Mouse (Mus musculus) CH12.LX (cell line): ENCODE measurements around the gene Tmem62. TPM values are rescaled to one million over a fixed set of nuclear protein-coding genes. Genes with fewer than 3 reads are reported as not detected.

ENCODE experiments used
- DNase-seq: peaks from one replicate; pipeline ENCODE4 v3.0.0-alpha.2; 2013; ENCODE audit errors: extremely low read depth
- H3K27ac ChIP-seq: 2 replicates; pipeline ENCODE4 v1.5.1; 2012; ENCODE audit warnings: low read depth, mild to moderate bottlenecking, control low read depth, moderate library complexity; ENCODE audit not compliant: insufficient read depth
- H3K27me3 ChIP-seq: replicated peaks from 2 replicates; pipeline ENCODE3; 2012; ENCODE audit warnings: inconsistent platforms
- H3K36me3 ChIP-seq, 2 experiments: replicated peaks in 1 of 2; 2 replicates each; pipeline versions ENCODE3 to v1.6.1; 2012; ENCODE audit warnings: inconsistent platforms in 1 of 2, low read length in 1 of 2, mild to moderate bottlenecking in 1 of 2, mixed read lengths in 1 of 2, moderate library complexity in 1 of 2; ENCODE audit not compliant: control insufficient read depth in 1 of 2, insufficient read depth in 1 of 2
- H3K4me1 ChIP-seq, 2 experiments: 2 replicates each; pipeline ENCODE4 v1.6.1; 2012; ENCODE audit warnings: inconsistent platforms in 1 of 2, moderate library complexity in 1 of 2; ENCODE audit not compliant: insufficient read depth in 2 of 2, control insufficient read depth in 1 of 2
- H3K4me2 ChIP-seq: 2 replicates; pipeline ENCODE4 v1.6.1; 2012; ENCODE audit warnings: low read depth, mild to moderate bottlenecking, control low read depth; ENCODE audit not compliant: poor library complexity, insufficient read depth, severe bottlenecking
- H3K4me3 ChIP-seq, 3 experiments: fragments of 150-350 bp in 1 of 3; sonication (generic) in 1 of 3; replicated peaks in 1 of 3; 2 replicates each; pipeline versions ENCODE3 to v1.5.1; 2011 to 2012; ENCODE audit warnings: low read depth in 2 of 3, low read length in 2 of 3, mild to moderate bottlenecking in 2 of 3, moderate library complexity in 2 of 3, control low read depth in 1 of 3, improper control_type of control experiment in 1 of 3, inconsistent platforms in 1 of 3, mixed read lengths in 1 of 3; ENCODE audit not compliant: poor library complexity in 1 of 3
- H3K79me2 ChIP-seq: replicated peaks from 2 replicates; pipeline ENCODE4 v1.6.1; 2012; ENCODE audit warnings: mild to moderate bottlenecking, moderate library complexity; ENCODE audit not compliant: control insufficient read depth, poor library complexity, insufficient read depth, severe bottlenecking; ENCODE audit errors: extremely low read depth
- H3K9ac ChIP-seq: 2 replicates; pipeline ENCODE4 v1.6.1; 2012; ENCODE audit warnings: low read depth, mild to moderate bottlenecking, control low read depth, moderate library complexity; ENCODE audit not compliant: insufficient read depth
- H3K9me3 ChIP-seq: replicated peaks from 2 replicates; pipeline ENCODE3; 2012; ENCODE audit warnings: low read length, inconsistent platforms, mixed read lengths
- BHLHE40 ChIP-seq: IDR thresholded peaks from 2 replicates; pipeline ENCODE4 v1.6.1; 2011; ENCODE audit warnings: mild to moderate bottlenecking, low read depth, low read length, improper control_type of control experiment
- CHD1 ChIP-seq: IDR thresholded peaks from 2 replicates; pipeline ENCODE4 v1.6.1; 2012; ENCODE audit warnings: low read depth, low read length, improper control_type of control experiment, inconsistent platforms
- CHD2 ChIP-seq: IDR thresholded peaks from 2 replicates; pipeline ENCODE4 v1.6.1; 2011; ENCODE audit warnings: low read length, improper control_type of control experiment
- CTCF ChIP-seq, 2 experiments: IDR thresholded peaks in 1 of 2; conservative IDR thresholded peaks in 1 of 2; 2 replicates each; pipeline ENCODE4 v1.5.1; 2011 to 2012; ENCODE audit warnings: low read depth in 2 of 2, low read length in 2 of 2, improper control_type of control experiment in 1 of 2, inconsistent platforms in 1 of 2, mild to moderate bottlenecking in 1 of 2, moderate library complexity in 1 of 2
- E2F4 ChIP-seq: IDR thresholded peaks from 2 replicates; pipeline ENCODE4 v1.6.1; 2011; ENCODE audit warnings: low read depth, low read length, improper control_type of control experiment; ENCODE audit not compliant: insufficient replicate concordance
- ELF1 ChIP-seq: IDR thresholded peaks from 2 replicates; pipeline ENCODE4 v1.6.1; 2014; ENCODE audit warnings: low read depth, mild to moderate bottlenecking, inconsistent platforms, low read length, improper control_type of control experiment
- EP300 ChIP-seq: IDR thresholded peaks from 2 replicates; pipeline ENCODE4 v1.6.1; 2011; ENCODE audit warnings: low read length, improper control_type of control experiment
- ETS1 ChIP-seq: conservative IDR thresholded peaks from 2 replicates; pipeline ENCODE4 v1.6.1; 2012; ENCODE audit warnings: low read depth, mild to moderate bottlenecking, inconsistent platforms, low read length, improper control_type of control experiment, moderate library complexity
- GABPA ChIP-seq: IDR thresholded peaks from 2 replicates; pipeline ENCODE4 v1.6.1; 2012; ENCODE audit warnings: low read depth, low read length, improper control_type of control experiment, inconsistent platforms; ENCODE audit not compliant: insufficient replicate concordance
- HCFC1 ChIP-seq: IDR thresholded peaks from 2 replicates; pipeline ENCODE4 v1.6.1; 2012; ENCODE audit warnings: low read depth, mild to moderate bottlenecking, inconsistent platforms, low read length, improper control_type of control experiment
- IRF4 ChIP-seq: IDR thresholded peaks from 2 replicates; pipeline ENCODE4 v1.6.1; 2014; ENCODE audit warnings: low read depth, mild to moderate bottlenecking, inconsistent platforms, low read length, improper control_type of control experiment
- JUN ChIP-seq: IDR thresholded peaks from 2 replicates; pipeline ENCODE4 v1.6.1; 2011; ENCODE audit warnings: low read depth, mild to moderate bottlenecking, low read length, improper control_type of control experiment, moderate library complexity; ENCODE audit not compliant: insufficient read depth
- JUND ChIP-seq: conservative IDR thresholded peaks from 2 replicates; pipeline ENCODE4 v1.6.1; 2011; ENCODE audit warnings: low read depth, low read length, improper control_type of control experiment
- KAT2A ChIP-seq: IDR thresholded peaks from 2 replicates; pipeline ENCODE4 v1.6.1; 2012; ENCODE audit warnings: low read length, improper control_type of control experiment, inconsistent platforms; ENCODE audit not compliant: insufficient replicate concordance
- MAFK ChIP-seq: IDR thresholded peaks from 2 replicates; pipeline ENCODE4 v1.6.1; 2011; ENCODE audit warnings: low read length, improper control_type of control experiment; ENCODE audit not compliant: insufficient replicate concordance
- MAX ChIP-seq: IDR thresholded peaks from 2 replicates; pipeline ENCODE4 v1.6.1; 2011; ENCODE audit warnings: low read length, improper control_type of control experiment
- MAZ ChIP-seq: IDR thresholded peaks from 2 replicates; pipeline ENCODE4 v1.6.1; 2012; ENCODE audit warnings: low read depth, mild to moderate bottlenecking, inconsistent platforms, low read length, improper control_type of control experiment, moderate library complexity
- MEF2A ChIP-seq: IDR thresholded peaks from 2 replicates; pipeline ENCODE4 v1.6.1; 2014; ENCODE audit warnings: low read depth, mild to moderate bottlenecking, inconsistent platforms, low read length, improper control_type of control experiment, borderline replicate concordance
- MXI1 ChIP-seq: IDR thresholded peaks from 2 replicates; pipeline ENCODE4 v1.6.1; 2011; ENCODE audit warnings: mild to moderate bottlenecking, low read depth, low read length, improper control_type of control experiment
- MYC ChIP-seq: IDR thresholded peaks from 2 replicates; pipeline ENCODE4 v1.6.1; 2011; ENCODE audit warnings: low read depth, mild to moderate bottlenecking, improper control_type of control experiment, low read length
- NELFE ChIP-seq: IDR thresholded peaks from 2 replicates; pipeline ENCODE4 v1.6.1; 2011; ENCODE audit warnings: low read depth, low read length, improper control_type of control experiment
- NRF1 ChIP-seq: IDR thresholded peaks from 2 replicates; pipeline ENCODE4 v1.6.1; 2014; ENCODE audit warnings: low read depth, mild to moderate bottlenecking, inconsistent platforms, low read length, improper control_type of control experiment, moderate library complexity
- PAX5 ChIP-seq: IDR thresholded peaks from 2 replicates; pipeline ENCODE4 v1.6.1; 2012; ENCODE audit warnings: low read length, inconsistent platforms, mixed read lengths
- POLR2A ChIP-seq: IDR thresholded peaks from 2 replicates; pipeline ENCODE4 v1.6.1; 2011; ENCODE audit warnings: low read depth, mild to moderate bottlenecking, improper control_type of control experiment, low read length
- POLR2AphosphoS2 ChIP-seq: IDR thresholded peaks from 2 replicates; pipeline ENCODE4 v1.6.1; 2011; ENCODE audit warnings: low read depth, low read length, improper control_type of control experiment
- RCOR1 ChIP-seq: conservative IDR thresholded peaks from 2 replicates; pipeline ENCODE4 v1.6.1; 2012; ENCODE audit warnings: low read depth, mild to moderate bottlenecking, inconsistent platforms, low read length, improper control_type of control experiment
- SIN3A ChIP-seq: IDR thresholded peaks from 2 replicates; pipeline ENCODE4 v1.6.1; 2012; ENCODE audit warnings: low read length, improper control_type of control experiment, inconsistent platforms
- SMC3 ChIP-seq: IDR thresholded peaks from 2 replicates; pipeline ENCODE4 v1.6.1; 2011; ENCODE audit warnings: low read depth, low read length, improper control_type of control experiment
- TBP ChIP-seq: conservative IDR thresholded peaks from 2 replicates; pipeline ENCODE4 v1.6.1; 2011; ENCODE audit warnings: low read depth, low read length, improper control_type of control experiment
- TCF12 ChIP-seq: IDR thresholded peaks from 2 replicates; pipeline ENCODE4 v1.6.1; 2014; ENCODE audit warnings: low read depth, mild to moderate bottlenecking, inconsistent platforms, low read length, improper control_type of control experiment
- UBTF ChIP-seq: IDR thresholded peaks from 2 replicates; pipeline ENCODE4 v1.6.1; 2012; ENCODE audit warnings: low read depth, mild to moderate bottlenecking, inconsistent platforms, low read length, improper control_type of control experiment, moderate library complexity
- USF1 ChIP-seq: IDR thresholded peaks from 2 replicates; pipeline ENCODE4 v1.6.1; 2014; ENCODE audit warnings: low read depth, mild to moderate bottlenecking, inconsistent platforms, low read length, improper control_type of control experiment
- USF2 ChIP-seq: conservative IDR thresholded peaks from 2 replicates; pipeline ENCODE4 v1.6.1; 2011; ENCODE audit warnings: low read depth, low read length, improper control_type of control experiment
- ZC3H11A ChIP-seq: IDR thresholded peaks from 2 replicates; pipeline ENCODE4 v1.6.1; 2012; ENCODE audit warnings: low read depth, mild to moderate bottlenecking, inconsistent platforms, low read length, improper control_type of control experiment
- ZKSCAN1 ChIP-seq: IDR thresholded peaks from 2 replicates; pipeline ENCODE4 v1.6.1; 2012; ENCODE audit warnings: low read depth, inconsistent platforms, low read length, improper control_type of control experiment, borderline replicate concordance
- ZMIZ1 ChIP-seq: IDR thresholded peaks from 2 replicates; pipeline ENCODE4 v1.6.1; 2012; ENCODE audit warnings: low read depth, mild to moderate bottlenecking, inconsistent platforms, low read length, improper control_type of control experiment
- ZNF384 ChIP-seq: IDR thresholded peaks from 2 replicates; pipeline ENCODE4 v1.6.1; 2012; ENCODE audit warnings: low read depth, low read length, improper control_type of control experiment, inconsistent platforms
- dilution Hi-C: fragments of 300-500 bp; cut with MboI; formaldehyde crosslinking; loops from 2 replicates; pipeline ENCODE4 v1.14.3; 2020; ENCODE audit warnings: low sequenced_read_pairs; ENCODE audit not compliant: extremely low pct_unique_long_range_greater_than_20kb, extremely low pct_ligation_motif_present
- in situ Hi-C: fragments of 300-500 bp; cut with MboI; formaldehyde crosslinking; loops from 3 replicates; pipeline ENCODE4 v1.14.3; 2019; ENCODE audit warnings: low sequenced_read_pairs, low pct_ligation_motif_present, low pct_unique_long_range_greater_than_20kb, mixed read lengths
- polyA plus RNA-seq: library from polyadenylated mRNA; unstranded; fragments of >175 nt; gene quantifications from 2 replicates; pipeline ENCODE4 v1.2.1, GENCODE M21; 2012; ENCODE audit warnings: low read depth; ENCODE audit not compliant: insufficient read length
- total RNA-seq, 2 experiments: library from RNA; depleted of rRNA; stranded (reverse); fragments of 300-350 nt in 1 of 2; fragments of >200 nt in 1 of 2; gene quantifications; 2 replicates each; pipeline ENCODE4 v1.2.3; 2012 to 2014

Gene Tmem62
- 4.4 and 5.2 TPM in 2 replicates for total RNA-seq (2012; rRNA removed)
- total RNA-seq (2014; rRNA removed), result 4.4 and 4.9 TPM in 2 replicates
- polyA plus RNA-seq, result 2.9 and 5.3 TPM in 2 replicates

- in situ Hi-C loops (no loop called here), dilution Hi-C loops (no loop called here)
- Histone ChIP-seq H3K79me2 (peaks cover 5% of the 10 kb centered on the region; the same call in 1 of the 2 replicates), H3K9me3 (no peaks in the 10 kb centered on the region), H3K4me3 (peak within 1 kb of the TSS; percentile 68 to 78 (median 70)), H3K27ac (peak within 1 kb of the TSS; percentile 65), H3K4me1 (peaks cover 0 to 13% of the 10 kb centered on the region in 2 experiments; a peak in 2 of 4 replicates), H3K9ac (peak within 1 kb of the TSS; percentile 27), H3K27me3 (no peaks in the 10 kb centered on the region), H3K36me3 (peaks cover 0 to 2% of the 10 kb centered on the region in 2 experiments), H3K4me2 (peak within 1 kb of the TSS; percentile 95)
- no peak for DNase-seq
- TF ChIP-seq JUND (no peak), JUN (no peak), NELFE (peak; percentile 55), IRF4 (no peak; the same call in 1 of the 2 replicates), ZMIZ1 (no peak), POLR2AphosphoS2 (no peak), CHD1 (no peak), CTCF (conservative IDR thresholded peaks at IDR 0.05 in 1 of 2, IDR thresholded peaks at IDR 0.05 in 1 of 2; ENCODE audit: low read depth in 2 of 2, low read length in 2 of 2) (peak in 1 of 2 experiments; percentile 42; a peak in 2 of 4 replicates), PAX5 (no peak), USF2 (no peak), TCF12 (peak; percentile 55), MAFK (no peak), MEF2A (0 out of 2 replicates have a peak, but pooled peaks have one; percentile 16), BHLHE40 (no peak), HCFC1 (peak; percentile 53), USF1 (no peak), POLR2A (peak; percentile 63), SMC3 (no peak), RCOR1 (no peak), MXI1 (peak; percentile 9; the same call in 1 of the 2 replicates), NRF1 (0 out of 2 replicates have a peak, but pooled peaks have one; percentile 19), GABPA (no peak), MAX (0 out of 2 replicates have a peak, but pooled peaks have one; percentile 38), UBTF (peak; percentile 97), E2F4 (no peak), ZKSCAN1 (no peak), SIN3A (no peak), CHD2 (no peak), ZC3H11A (no peak), ETS1 (no peak), ELF1 (peak; percentile 79), ZNF384 (no peak), MAZ (no peak), EP300 (no peak), MYC (no peak), KAT2A (0 out of 2 replicates have a peak, but pooled peaks have one; percentile 10), TBP (no peak; the same call in 1 of the 2 replicates)
Observed at GRCm38 (mm10) chr2:120976990-120977925, at the start of gene Tmem62. Gene Tmem62 (plus strand): TSS chr2:120977017.
